Mouse (Mus musculus) R1 (cell line): ENCODE measurements around the gene Pcgf6.
"Not testable (repeated sequence)": the region's sequence is repeated elsewhere in the genome, so short reads cannot be mapped to it uniquely, and the experiment has no call there.

Experiments used
- DNase-seq: peaks from one replicate; pipeline ENCODE4 v3.0.0-alpha.2; 2018; ENCODE audit warnings: low read depth, low spot score

The Pcgf6 gene

GRCm38 (mm10) chr19:47026513-47026912 lies 24.2 kb downstream of the Pcgf6 start:
- peak; percentile 50 for DNase-seq

- peak; percentile 35 for DNase-seq
These were observed 25.8 kb downstream of the Pcgf6 start for GRCm38 (mm10) chr19:47024954-47025353.

- DNase-seq: peak; percentile 58
These were observed 27.2 kb downstream of the Pcgf6 start for GRCm38 (mm10) chr19:47023546-47023945.

- DNase-seq: no peak
These were observed 28.0 kb downstream of the Pcgf6 start for GRCm38 (mm10) chr19:47022709-47023108.

- peak; percentile 91 for DNase-seq
These were observed 31.4 kb downstream of the Pcgf6 start for GRCm38 (mm10) chr19:47019326-47019725.

- DNase-seq: no peak
These were observed 32.4 kb downstream of the Pcgf6 start for GRCm38 (mm10) chr19:47018330-47018729.

- peak; percentile 96 for DNase-seq
These were observed 32.9 kb downstream of the Pcgf6 start for GRCm38 (mm10) chr19:47017831-47018230.

- DNase-seq: peak; percentile 89
These were observed 34.2 kb downstream of the Pcgf6 start for GRCm38 (mm10) chr19:47016487-47016886.

- DNase-seq: peak; percentile 24
These were observed 34.7 kb downstream of the Pcgf6 start for GRCm38 (mm10) chr19:47015965-47016364.

GRCm38 (mm10) chr19:47015396-47015795 lies 35.3 kb downstream of the Pcgf6 start:
- peak; percentile 48 for DNase-seq

- DNase-seq: peak; percentile 86
These were observed 36.0 kb downstream of the Pcgf6 start, which contains the start of the genes Ina and Nt5c2 for GRCm38 (mm10) chr19:47014447-47015381. Gene Ina, plus strand, starts transcription at chr19:47014698. Gene Nt5c2, minus strand, starts transcription at chr19:47015153.

GRCm38 (mm10) chr19:47014159-47014446 lies 36.6 kb downstream of the Pcgf6 start:
- DNase-seq: no peak

GRCm38 (mm10) chr19:47013340-47014158 lies 37.2 kb downstream of the Pcgf6 start:
- no peak for DNase-seq

- DNase-seq: peak; percentile 76
These were observed 38.1 kb downstream of the Pcgf6 start for GRCm38 (mm10) chr19:47012521-47013130.

GRCm38 (mm10) chr19:47009943-47010342 lies 40.8 kb downstream of the Pcgf6 start:
- no peak for DNase-seq

- DNase-seq: no peak
These were observed 41.3 kb downstream of the Pcgf6 start for GRCm38 (mm10) chr19:47009420-47009819.

- peak; percentile 63 for DNase-seq
These were observed 44.4 kb downstream of the Pcgf6 start for GRCm38 (mm10) chr19:47006321-47006720.

GRCm38 (mm10) chr19:47005873-47006272 lies 44.8 kb downstream of the Pcgf6 start:
- DNase-seq: no peak

GRCm38 (mm10) chr19:47003742-47004511 lies 46.8 kb downstream of the Pcgf6 start:
- no peak for DNase-seq

- DNase-seq: not testable (repeated sequence)
These were observed 50.3 kb downstream of the Pcgf6 start for GRCm38 (mm10) chr19:47000357-47000756.

GRCm38 (mm10) chr19:46999753-47000152 lies 51.0 kb downstream of the Pcgf6 start:
- no peak for DNase-seq
